Mouse (Mus musculus) right cerebral cortex, adult 18-20 months (tissue): ENCODE measurements at regions not wholly inside any gene's neighbourhood (a gene's known extent, or its start where the extent isn't known, plus 50 kb on each side); places are given as distances from the start of the nearest gene placed in this dataset.

Source experiments
- DNase-seq: peaks from one replicate; pipeline ENCODE4 v3.0.0; 2022; ENCODE audit warnings: mixed read lengths

- DNase-seq: no peak
Observed at GRCm38 (mm10) chr13:26026386-26026785, 743.6 kb downstream of the Hdgfl1 start.

GRCm38 (mm10) chr13:26024696-26025095 is 745.3 kb downstream of the Hdgfl1 start:
- no peak for DNase-seq

GRCm38 (mm10) chr13:26020491-26020890 is 749.5 kb downstream of the Hdgfl1 start:
- DNase-seq: no peak

- DNase-seq: peak; percentile 76
Observed at GRCm38 (mm10) chr13:26009131-26009530, 738.8 kb upstream of the Nrsn1 start.

GRCm38 (mm10) chr13:26004768-26005560 is 734.7 kb upstream of the Nrsn1 start:
- no peak for DNase-seq

GRCm38 (mm10) chr13:25993526-25993925 is 723.2 kb upstream of the Nrsn1 start:
- DNase-seq: no peak

GRCm38 (mm10) chr13:25989067-25989756 is 718.9 kb upstream of the Nrsn1 start:
- DNase-seq: no peak

GRCm38 (mm10) chr13:25984535-25984934 is 714.2 kb upstream of the Nrsn1 start:
- DNase-seq: no peak

GRCm38 (mm10) chr13:25983659-25984058 is 713.4 kb upstream of the Nrsn1 start:
- DNase-seq: no peak

GRCm38 (mm10) chr13:25978648-25979047 is 708.3 kb upstream of the Nrsn1 start:
- DNase-seq: no peak

GRCm38 (mm10) chr13:25958592-25958991 is 688.3 kb upstream of the Nrsn1 start:
- DNase-seq: peak; percentile 8

GRCm38 (mm10) chr13:25958153-25958466 is 687.8 kb upstream of the Nrsn1 start:
- no peak for DNase-seq

GRCm38 (mm10) chr13:25957451-25958152 is 687.3 kb upstream of the Nrsn1 start:
- peak; percentile 17 for DNase-seq

- no peak for DNase-seq
Observed at GRCm38 (mm10) chr13:25937631-25938030, 667.3 kb upstream of the Nrsn1 start.

- DNase-seq: no peak
Observed at GRCm38 (mm10) chr13:25933783-25934182, 663.5 kb upstream of the Nrsn1 start.

- no peak for DNase-seq
Observed at GRCm38 (mm10) chr13:25933246-25933645, 662.9 kb upstream of the Nrsn1 start.

- peak; percentile 37 for DNase-seq
Observed at GRCm38 (mm10) chr13:25932810-25933209, 662.5 kb upstream of the Nrsn1 start.

- no peak for DNase-seq
Observed at GRCm38 (mm10) chr13:25932365-25932764, 662.1 kb upstream of the Nrsn1 start.

GRCm38 (mm10) chr13:25925685-25926084 is 655.4 kb upstream of the Nrsn1 start:
- DNase-seq: no peak

GRCm38 (mm10) chr13:25899871-25900270 is 629.6 kb upstream of the Nrsn1 start:
- peak; percentile 10 for DNase-seq

- DNase-seq: no peak
Observed at GRCm38 (mm10) chr13:25893150-25893549, 622.8 kb upstream of the Nrsn1 start.

- no peak for DNase-seq
Observed at GRCm38 (mm10) chr13:25882818-25883217, 612.5 kb upstream of the Nrsn1 start.

- DNase-seq: no peak
Observed at GRCm38 (mm10) chr13:25868923-25869322, 598.6 kb upstream of the Nrsn1 start.

GRCm38 (mm10) chr13:25858207-25858606 is 587.9 kb upstream of the Nrsn1 start:
- DNase-seq: no peak
